Comparison of ENCODE assay signal across 11 mouse cellular contexts in the genomic region with DNA sequence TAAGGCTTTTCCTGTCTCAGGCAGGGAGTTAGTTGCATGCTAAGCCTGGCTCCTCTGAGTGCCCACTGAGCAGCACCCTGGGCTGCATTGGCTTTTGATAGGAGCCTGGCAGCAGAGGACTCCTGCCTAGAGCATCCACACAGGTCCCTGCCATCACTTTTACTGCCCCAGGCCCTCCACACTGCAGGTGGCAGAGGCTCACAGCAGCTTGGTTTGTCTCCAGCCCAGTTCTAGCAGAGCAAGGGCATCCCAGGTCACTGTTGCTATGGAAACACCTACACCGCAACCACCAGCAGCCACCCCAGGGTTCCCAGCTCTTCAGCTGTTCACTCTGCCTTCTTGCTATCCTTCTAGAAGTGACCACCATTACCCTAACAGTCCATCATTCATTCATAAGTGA.
DNase-seq lines count a peak whose midpoint lies in the region; ATAC-seq and TF ChIP-seq lines count a peak whose summit lies in the region.
"Had no signal": no experiment of that assay in that cellular context is flagged by ENCODE, and none has a peak within 500 bp of the region (broad histone marks: within the 10 kb centered on the region; RNA-seq: fewer than 3 reads in every experiment).

No protein-coding gene starts in this region.

- H3K36me3 ChIP-seq in forebrain, embryonic 15.5 days, result no peaks in the 10 kb centered on the region
- peaks cover 10% of the 10 kb centered on the region for H3K36me3 ChIP-seq in midbrain, postnatal 0 days (ENCODE audit: insufficient read depth, low read length)
- H3K36me3 ChIP-seq: embryonic facial prominence, embryonic 12.5 days had no signal

- H3K27ac ChIP-seq in forebrain, embryonic 15.5 days (replicated peaks), result 0 out of 2 replicates have a peak overlapping the region, but pooled peaks have one; percentile 9
- H3K27ac ChIP-seq in midbrain, postnatal 0 days (ENCODE audit: low read depth, low read length), result peak overlapping the region; percentile 55; the same call in 1 of the 2 replicates
- H3K27ac ChIP-seq: embryonic facial prominence, embryonic 12.5 days had no signal

- ATAC-seq in forebrain, embryonic 15.5 days (replicated peaks), result peak; percentile 42; the same call in 1 of the 2 replicates
- ATAC-seq in midbrain, postnatal 0 days (ENCODE audit: low FRiP score), result peak; percentile 14; the same call in 1 of the 2 replicates

- H3K27me3 ChIP-seq in forebrain, embryonic 15.5 days, result no peaks in the 10 kb centered on the region
- H3K27me3 ChIP-seq in midbrain, postnatal 0 days (ENCODE audit: insufficient read depth, low read length), result no peaks in the 10 kb centered on the region
- H3K27me3 ChIP-seq: embryonic facial prominence, embryonic 12.5 days had no signal

- TF ChIP-seq CTCF in midbrain, postnatal 0 days (IDR thresholded peaks at IDR 0.05), result no peak

- whole genome bisulfite sequencing in forebrain, embryonic 15.5 days, result 39% methylated on average over 1 of the region's 1 CpGs
- WGBS in midbrain, postnatal 0 days, result 6% methylated on average over 1 of the region's 1 CpGs

- H3K4me1 ChIP-seq in forebrain, embryonic 15.5 days, result peaks cover 24% of the 10 kb centered on the region
- peaks cover 15% of the 10 kb centered on the region; the same call in 1 of the 2 replicates for H3K4me1 ChIP-seq in midbrain, postnatal 0 days (ENCODE audit: insufficient read depth, low read length)

- no peak overlapping the region for H3K9ac ChIP-seq in forebrain, embryonic 15.5 days (replicated peaks)
- H3K9ac ChIP-seq in midbrain, postnatal 0 days (replicated peaks; ENCODE audit: low read length, poor library complexity, severe bottlenecking), result no peak overlapping the region
- H3K9ac ChIP-seq: embryonic facial prominence, embryonic 12.5 days had no signal

- no peak overlapping the region for H3K4me2 ChIP-seq in forebrain, embryonic 15.5 days (replicated peaks)
- H3K4me2 ChIP-seq in midbrain, postnatal 0 days (ENCODE audit: low read depth, low read length, poor library complexity, severe bottlenecking), result no peak overlapping the region
- H3K4me2 ChIP-seq: embryonic facial prominence, embryonic 12.5 days had no signal

- peak; percentile 42 for DNase-seq in embryo, embryonic 10 days (ENCODE audit: low spot score)
- no peak for DNase-seq in embryo, embryonic 9.5 days (ENCODE audit: extremely low spot score)
- DNase-seq in right cerebral cortex, adult 18-20 months, result peak; percentile 48
- DNase-seq in right cerebral cortex, postnatal 4 days, result no peak
- DNase-seq in midbrain, postnatal 0 days (ENCODE audit: low spot score), result peak; percentile 61
- DNase-seq in ovary, postnatal 10 days (ENCODE audit: low spot score), result no peak
- no peak for DNase-seq in layer of hippocampus, adult 8-10 months (ENCODE audit: low spot score in 2 of 2)
- DNase-seq: B cell, adult 2 months; spleen, adult 18-20 months had no signal

- H3K9me3 ChIP-seq in forebrain, embryonic 15.5 days, result no peaks in the 10 kb centered on the region
- no peaks in the 10 kb centered on the region for H3K9me3 ChIP-seq in midbrain, postnatal 0 days (ENCODE audit: low read length)
- H3K9me3 ChIP-seq: embryonic facial prominence, embryonic 12.5 days had no signal

- H3K4me3 ChIP-seq in forebrain, embryonic 15.5 days, result no peak overlapping the region
- H3K4me3 ChIP-seq in midbrain, postnatal 0 days (ENCODE audit: low read depth, low read length), result no peak overlapping the region
- H3K4me3 ChIP-seq: embryonic facial prominence, embryonic 12.5 days had no signal

Comparison
In these comparisons a context has a peak if more than half of its experiments do, and no peak if none do; other contexts are left out.
1. DNase-seq: peak in embryo, embryonic 10 days (single experiment), right cerebral cortex, adult 18-20 months (single experiment) and midbrain, postnatal 0 days (single experiment); none in embryo, embryonic 9.5 days (single experiment), right cerebral cortex, postnatal 4 days (single experiment), ovary, postnatal 10 days (single experiment) and layer of hippocampus, adult 8-10 months (0 of 2).